Mouse (Mus musculus) kidney, embryonic 16.5 days (tissue): ENCODE data around the gene Kif1c. TPM values are rescaled to one million over a fixed set of nuclear protein-coding genes. Genes with fewer than 3 reads are reported as not detected.

Experiments
- ATAC-seq: fragments of 200-750 bp; cut with Nextera tagmentation; 2 replicates; pipeline ENCODE4 v1.8.0; 2017; ENCODE audit warnings: moderate TSS enrichment; ENCODE audit not compliant: low FRiP score, low TSS enrichment
- H3K27ac ChIP-seq: fragments of 300-500 bp; sonication (generic); 2 replicates; pipeline ENCODE4 v1.5.1; 2014; ENCODE audit warnings: low read length
- H3K27me3 ChIP-seq: fragments of 300-500 bp; sonication (generic); 2 replicates; pipeline ENCODE4 v1.6.1; 2014; ENCODE audit warnings: low read length, control low read depth, mixed read lengths; ENCODE audit not compliant: insufficient read depth
- H3K36me3 ChIP-seq: fragments of 300-500 bp; sonication (generic); 2 replicates; pipeline ENCODE4 v1.6.1; 2014; ENCODE audit warnings: low read length, control low read depth, mixed read lengths; ENCODE audit not compliant: insufficient read depth
- H3K4me1 ChIP-seq: fragments of 300-500 bp; sonication (generic); 2 replicates; pipeline ENCODE4 v1.6.1; 2014; ENCODE audit warnings: low read length, control low read depth, mixed read lengths; ENCODE audit not compliant: insufficient read depth
- H3K4me2 ChIP-seq: fragments of 300-500 bp; sonication (generic); replicated peaks from 2 replicates; pipeline ENCODE4 v1.6.1; 2014; ENCODE audit warnings: low read depth, low read length
- H3K4me3 ChIP-seq: fragments of 300-500 bp; sonication (generic); 2 replicates; pipeline ENCODE4 v1.5.1; 2014; ENCODE audit warnings: mild to moderate bottlenecking, low read length
- H3K9ac ChIP-seq: fragments of 300-500 bp; sonication (generic); replicated peaks from 2 replicates; pipeline ENCODE4 v1.6.1; 2014; ENCODE audit warnings: low read length
- H3K9me3 ChIP-seq: fragments of 300-500 bp; sonication (generic); 2 replicates; pipeline ENCODE4 v1.6.1; 2016; ENCODE audit warnings: low read length, control low read depth
- WGBS: fragments of 180-500 bp; shearing (Covaris S2); extraction: QIAGEN DNeasy Blood & Tissue Kit; methylation state at CpG from one replicate; pipeline ENCODE4 v1.1.7; 2014; 5-methylcytosine and 5-hydroxymethylcytosine counted together
- polyA plus RNA-seq: library from polyadenylated mRNA; unstranded; fragments of >200 nt; fragmentation: Nextera tagmentation; extraction: Ambion mirVana; gene quantifications from 2 replicates; pipeline ENCODE4 v1.2.1, GENCODE M21; 2015

Gene Kif1c
- polyA plus RNA-seq, 1 experiment from 2014 or later = 3.5 TPM

DNA sequence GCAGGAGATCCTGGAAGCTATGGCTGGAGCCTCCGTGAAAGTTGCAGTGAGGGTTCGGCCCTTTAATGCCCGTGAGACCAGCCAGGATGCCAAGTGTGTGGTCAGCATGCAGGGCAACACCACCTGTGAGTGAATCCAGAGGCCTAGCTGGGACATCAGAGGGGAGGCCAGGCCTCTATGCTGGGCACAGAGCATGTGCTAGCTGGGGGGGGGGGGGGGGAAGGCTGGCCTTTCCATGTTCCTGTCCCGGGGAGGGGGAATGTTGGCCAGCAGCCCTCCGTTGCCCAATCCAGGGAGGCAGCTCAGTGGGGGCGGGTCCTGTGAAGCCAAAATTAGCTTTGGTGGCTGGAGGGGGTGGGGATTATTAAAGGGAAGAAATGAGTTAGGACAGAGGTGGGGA lies 2.4 kb downstream of the Kif1c start:
- Histone ChIP-seq H3K4me1 (peaks cover 19% of the 10 kb centered on the region), H3K4me3 (no peak overlapping the region), H3K9me3 (no peaks in the 10 kb centered on the region), H3K36me3 (peaks cover 38% of the 10 kb centered on the region), H3K9ac (no peak overlapping the region; the same call in 1 of the 2 replicates), H3K27ac (no peak overlapping the region), H3K4me2 (no peak overlapping the region), H3K27me3 (no peaks in the 10 kb centered on the region)
- 69% methylated on average over 6 of the region's 6 CpGs for WGBS
- no peak for ATAC-seq

DNA sequence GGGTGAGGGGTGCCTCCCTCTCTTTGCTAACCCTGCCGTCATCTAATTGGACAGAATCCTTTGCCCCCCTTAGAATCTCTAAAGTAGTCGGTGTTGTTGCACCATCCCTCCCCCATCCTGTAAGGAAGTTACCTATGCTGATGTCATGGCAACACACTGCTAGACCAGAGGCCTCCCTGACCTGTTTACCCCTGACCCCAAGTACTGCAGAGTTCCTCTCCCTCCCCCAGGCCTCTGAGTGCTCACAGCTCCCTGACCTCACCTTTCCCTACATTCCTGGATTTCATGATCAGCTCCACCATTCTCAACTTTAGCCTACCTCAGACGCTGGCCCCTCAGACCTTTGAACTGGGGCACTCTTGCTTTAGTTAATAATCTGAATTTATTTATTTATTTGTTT lies 5.8 kb downstream of the Kif1c start:
- Histone ChIP-seq H3K4me2 (no peak overlapping the region), H3K4me1 (peaks cover 16% of the 10 kb centered on the region), H3K4me3 (no peak overlapping the region), H3K27me3 (no peaks in the 10 kb centered on the region), H3K9ac (no peak overlapping the region), H3K9me3 (no peaks in the 10 kb centered on the region), H3K36me3 (peaks cover 66% of the 10 kb centered on the region), H3K27ac (no peak overlapping the region)
- ATAC-seq = no peak
- 75% methylated on average over 3 of the region's 3 CpGs for WGBS

DNA sequence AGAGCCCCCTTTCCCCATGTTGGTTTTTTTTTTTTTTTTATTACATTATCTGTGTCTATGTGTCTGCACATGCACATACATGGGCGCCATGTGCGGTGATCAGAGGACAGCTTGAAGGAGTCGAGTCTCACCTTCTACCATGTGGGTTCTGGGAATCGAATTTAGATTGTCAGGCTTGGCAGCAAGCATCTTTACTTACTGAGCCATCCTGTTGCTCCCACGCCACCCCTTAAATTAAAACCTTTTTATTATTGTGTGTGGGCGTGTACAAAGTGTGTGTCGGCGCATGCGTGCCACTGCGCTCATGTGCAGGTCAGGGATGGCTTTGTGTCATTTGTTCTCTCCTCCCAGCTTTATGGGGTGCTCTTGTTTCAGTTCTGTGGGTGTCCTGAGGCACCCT lies 10.7 kb downstream of the Kif1c start:
- H3K9ac ChIP-seq = no peak overlapping the region
- WGBS = 89% methylated on average over 10 of the region's 10 CpGs
- peaks cover 61% of the 10 kb centered on the region for H3K36me3 ChIP-seq
- no peak overlapping the region for H3K27ac ChIP-seq
- no peak overlapping the region for H3K4me2 ChIP-seq
- H3K4me3 ChIP-seq = no peak overlapping the region
- H3K4me1 ChIP-seq = no peaks in the 10 kb centered on the region
- ATAC-seq = no peak
- no peaks in the 10 kb centered on the region for H3K27me3 ChIP-seq
- no peaks in the 10 kb centered on the region for H3K9me3 ChIP-seq

DNA sequence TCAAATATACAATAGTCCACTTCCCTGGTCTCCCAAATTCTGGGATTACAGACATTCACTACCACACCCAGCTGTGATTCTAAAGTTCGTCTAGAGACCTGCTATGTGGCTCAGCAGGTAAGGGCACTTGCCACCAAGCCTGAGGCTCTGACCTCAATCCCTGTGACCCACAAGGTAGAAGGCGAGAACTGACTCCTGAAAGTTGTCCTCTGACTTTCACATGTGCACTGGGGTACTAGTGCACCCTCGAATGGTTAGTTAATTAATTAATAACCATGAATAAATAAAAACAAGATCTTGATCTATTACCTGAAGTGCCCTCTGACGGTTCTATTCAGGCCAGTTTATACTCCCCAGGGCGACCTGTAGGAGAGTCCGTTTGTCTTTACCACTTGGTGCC lies 12.9 kb downstream of the Kif1c start:
- Histone ChIP-seq H3K9me3 (no peaks in the 10 kb centered on the region), H3K36me3 (peaks cover 62% of the 10 kb centered on the region), H3K27me3 (no peaks in the 10 kb centered on the region), H3K9ac (no peak overlapping the region), H3K4me2 (no peak overlapping the region), H3K4me1 (no peaks in the 10 kb centered on the region), H3K4me3 (no peak overlapping the region), H3K27ac (no peak overlapping the region)
- ATAC-seq = no peak
- 82% methylated on average over 6 of the region's 6 CpGs for WGBS

DNA sequence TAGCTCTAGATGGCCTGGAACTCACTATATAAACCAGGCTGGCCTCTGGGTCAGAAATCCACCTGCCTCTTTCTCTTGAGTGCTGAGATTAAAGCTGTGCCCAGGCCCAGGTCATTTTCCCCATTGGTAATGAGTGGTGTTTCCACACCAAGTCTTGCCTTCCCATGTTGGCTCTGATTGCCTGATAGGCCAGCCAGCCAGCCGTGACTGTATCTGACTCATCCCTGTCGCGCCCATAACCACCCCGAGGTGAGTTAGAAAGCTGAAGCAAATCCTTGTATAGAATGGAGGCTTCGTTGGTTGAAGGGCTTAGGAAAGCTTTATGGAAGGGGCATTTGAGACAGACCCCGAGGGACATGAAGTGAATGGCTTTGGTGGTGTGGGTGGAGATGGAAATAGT lies 15.5 kb downstream of the Kif1c start:
- 90% methylated on average over 6 of the region's 6 CpGs for WGBS

DNA sequence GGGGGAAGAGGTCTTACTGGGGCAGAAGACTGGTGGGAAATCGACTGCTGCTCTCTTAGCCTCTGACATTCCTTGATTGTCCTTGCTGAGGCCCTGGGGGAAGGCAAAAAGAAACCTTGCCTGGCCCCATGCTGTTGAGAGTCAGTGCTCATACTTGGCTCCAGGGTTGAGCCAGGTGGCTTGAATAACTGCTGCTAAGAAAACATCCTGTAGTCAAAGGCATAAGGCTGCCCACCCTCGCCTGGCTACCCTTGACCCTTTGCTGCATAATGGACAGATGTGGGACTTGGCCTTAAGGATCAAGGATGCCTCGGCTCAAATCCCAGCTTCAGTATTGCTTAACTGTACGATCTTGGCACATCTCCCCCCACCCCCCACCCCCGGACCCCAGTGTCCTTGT lies 18.1 kb downstream of the Kif1c start:
- Histone ChIP-seq H3K9ac (no peak overlapping the region), H3K36me3 (peaks cover 61% of the 10 kb centered on the region), H3K27me3 (no peaks in the 10 kb centered on the region), H3K27ac (no peak overlapping the region), H3K4me3 (no peak overlapping the region), H3K4me1 (no peaks in the 10 kb centered on the region), H3K9me3 (no peaks in the 10 kb centered on the region), H3K4me2 (no peak overlapping the region)
- 65% methylated on average over 5 of the region's 5 CpGs for WGBS
- ATAC-seq = no peak

More for the DNA sequence above, 15.5 kb downstream of the Kif1c start:
- Histone ChIP-seq H3K9ac (no peak overlapping the region), H3K27me3 (no peaks in the 10 kb centered on the region), H3K4me2 (no peak overlapping the region), H3K9me3 (no peaks in the 10 kb centered on the region), H3K4me1 (no peaks in the 10 kb centered on the region), H3K27ac (no peak overlapping the region), H3K4me3 (no peak overlapping the region), H3K36me3 (peaks cover 57% of the 10 kb centered on the region)
- ATAC-seq = no peak

DNA sequence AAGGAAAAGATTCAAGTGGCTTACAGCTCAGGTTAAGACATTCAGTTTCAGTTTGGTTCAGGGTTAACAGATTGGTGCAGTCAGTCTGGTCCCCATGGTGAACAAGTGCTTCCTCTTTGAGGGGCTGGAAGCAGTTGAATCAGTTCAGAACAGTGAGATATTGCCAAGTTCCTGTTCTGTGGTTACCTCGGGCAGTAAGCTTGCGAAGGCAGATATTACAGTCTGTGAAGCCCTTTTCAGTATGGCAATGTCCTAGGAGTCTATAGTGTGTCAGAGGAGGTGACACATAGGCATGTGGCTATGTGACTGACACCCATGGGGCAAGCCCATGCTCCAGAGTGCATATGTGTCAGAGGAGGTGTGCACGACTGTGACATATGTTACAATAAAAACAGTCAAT lies 20.2 kb downstream of the Kif1c start:
- H3K9me3 ChIP-seq = no peaks in the 10 kb centered on the region
- no peak overlapping the region for H3K27ac ChIP-seq
- no peak overlapping the region for H3K4me3 ChIP-seq
- H3K4me1 ChIP-seq = no peaks in the 10 kb centered on the region
- H3K4me2 ChIP-seq = no peak overlapping the region
- ATAC-seq = no peak
- WGBS = 89% methylated on average over 3 of the region's 3 CpGs
- H3K36me3 ChIP-seq = peaks cover 76% of the 10 kb centered on the region
- H3K9ac ChIP-seq = no peak overlapping the region
- H3K27me3 ChIP-seq = no peaks in the 10 kb centered on the region

DNA sequence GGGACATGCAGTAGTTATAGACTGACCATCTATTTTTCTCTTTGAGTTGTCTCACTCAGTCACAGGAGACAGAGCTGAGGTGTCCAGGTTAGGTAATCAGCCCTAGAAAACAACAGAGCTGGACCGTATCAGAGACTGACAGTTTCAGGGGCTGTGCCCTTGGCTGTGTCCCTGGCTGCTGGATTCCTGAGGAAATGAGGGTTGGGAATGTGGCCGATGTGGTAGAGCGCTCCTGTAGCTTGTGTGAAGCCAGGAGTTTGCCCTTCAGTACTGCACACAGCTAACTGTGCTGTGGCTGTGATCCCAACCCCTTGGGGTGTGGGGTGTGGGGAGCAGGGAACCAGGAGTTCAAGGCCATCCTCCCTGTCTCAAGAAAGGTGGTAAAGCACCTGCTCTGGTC lies 20.7 kb downstream of the Kif1c start:
- H3K9ac ChIP-seq = no peak overlapping the region
- peaks cover 79% of the 10 kb centered on the region for H3K36me3 ChIP-seq
- H3K27me3 ChIP-seq = no peaks in the 10 kb centered on the region
- no peak for ATAC-seq
- no peaks in the 10 kb centered on the region for H3K4me1 ChIP-seq
- H3K4me3 ChIP-seq = no peak overlapping the region
- H3K9me3 ChIP-seq = no peaks in the 10 kb centered on the region
- H3K4me2 ChIP-seq = no peak overlapping the region
- no peak overlapping the region for H3K27ac ChIP-seq
- 96% methylated on average over 3 of the region's 3 CpGs for WGBS

DNA sequence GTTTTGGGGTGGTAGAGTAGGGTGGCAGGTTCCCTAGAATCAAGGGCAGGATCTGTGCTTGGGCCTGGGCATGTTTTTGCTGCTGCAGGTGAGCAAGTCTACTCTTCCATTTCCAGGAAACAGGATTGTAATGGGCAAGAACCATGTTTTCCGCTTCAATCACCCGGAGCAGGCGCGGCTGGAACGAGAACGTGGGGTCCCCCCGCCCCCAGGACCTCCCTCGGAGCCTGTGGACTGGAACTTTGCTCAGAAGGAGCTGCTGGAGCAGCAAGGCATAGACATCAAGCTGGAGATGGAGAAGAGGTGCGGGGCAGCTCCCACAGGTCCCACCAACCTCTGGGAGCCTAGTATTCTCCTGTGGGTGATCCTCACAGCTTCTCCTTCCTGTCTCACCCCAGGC lies 24.4 kb downstream of the Kif1c start:
- Histone ChIP-seq H3K27ac (no peak overlapping the region), H3K9me3 (no peaks in the 10 kb centered on the region), H3K4me2 (no peak overlapping the region), H3K4me1 (no peaks in the 10 kb centered on the region), H3K27me3 (no peaks in the 10 kb centered on the region), H3K9ac (no peak overlapping the region), H3K36me3 (peaks cover 75% of the 10 kb centered on the region), H3K4me3 (no peak overlapping the region)
- no peak for ATAC-seq
- 86% methylated on average over 9 of the region's 9 CpGs for WGBS

DNA sequence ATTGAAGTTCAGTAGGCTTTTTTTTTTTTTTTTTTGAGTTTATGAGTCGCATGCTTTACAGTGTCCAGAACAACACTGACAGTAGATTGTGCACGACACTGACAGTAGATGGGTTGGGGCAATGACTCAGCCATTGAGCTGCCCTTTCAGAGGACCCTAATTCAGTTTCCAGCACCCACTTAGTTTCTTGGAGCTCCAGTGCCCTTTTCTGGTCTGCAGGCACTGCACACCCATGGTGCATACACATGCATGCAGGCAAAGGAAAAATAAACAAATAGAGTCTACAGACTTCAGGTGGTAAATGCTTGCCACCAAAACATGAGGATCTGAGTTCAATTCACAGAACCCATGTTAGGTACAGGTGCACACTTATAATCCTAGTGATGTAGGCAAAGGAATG lies 26.2 kb downstream of the Kif1c start:
- Histone ChIP-seq H3K9me3 (no peaks in the 10 kb centered on the region), H3K4me1 (no peaks in the 10 kb centered on the region), H3K4me2 (no peak overlapping the region), H3K9ac (no peak overlapping the region), H3K36me3 (peaks cover 65% of the 10 kb centered on the region), H3K27ac (no peak overlapping the region), H3K27me3 (no peaks in the 10 kb centered on the region), H3K4me3 (no peak overlapping the region)
- no peak for ATAC-seq
- WGBS = 77% methylated on average over 2 of the region's 2 CpGs

DNA sequence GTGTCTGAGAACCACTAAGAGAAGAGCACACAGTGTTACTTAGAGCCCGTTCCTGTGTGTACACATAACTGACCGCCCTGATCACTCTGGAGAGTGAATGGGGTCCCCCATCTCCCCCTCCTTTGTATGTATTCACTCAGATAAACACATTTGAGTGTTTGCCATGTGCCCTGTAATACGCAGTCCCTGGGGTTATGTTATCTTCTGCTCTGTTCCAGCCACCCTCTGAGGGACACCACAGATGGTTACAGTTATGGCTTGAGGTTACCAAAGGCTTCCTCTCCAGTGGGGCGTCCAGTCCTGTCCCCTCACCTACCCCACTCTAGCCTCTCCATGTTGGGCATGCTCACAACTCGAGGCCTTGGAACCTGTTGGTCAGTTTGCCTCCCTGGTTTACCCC lies 27.0 kb downstream of the Kif1c start:
- 85% methylated on average over 5 of the region's 5 CpGs for WGBS
- no peaks in the 10 kb centered on the region for H3K4me1 ChIP-seq
- no peaks in the 10 kb centered on the region for H3K27me3 ChIP-seq
- H3K4me3 ChIP-seq = no peak overlapping the region
- peaks cover 59% of the 10 kb centered on the region for H3K36me3 ChIP-seq
- H3K4me2 ChIP-seq = no peak overlapping the region
- H3K9ac ChIP-seq = no peak overlapping the region
- ATAC-seq = no peak
- H3K27ac ChIP-seq = no peak overlapping the region
- H3K9me3 ChIP-seq = no peaks in the 10 kb centered on the region
